Mouse (Mus musculus): Measurements from ENCODE around the gene Rfpl4.

DNA sequence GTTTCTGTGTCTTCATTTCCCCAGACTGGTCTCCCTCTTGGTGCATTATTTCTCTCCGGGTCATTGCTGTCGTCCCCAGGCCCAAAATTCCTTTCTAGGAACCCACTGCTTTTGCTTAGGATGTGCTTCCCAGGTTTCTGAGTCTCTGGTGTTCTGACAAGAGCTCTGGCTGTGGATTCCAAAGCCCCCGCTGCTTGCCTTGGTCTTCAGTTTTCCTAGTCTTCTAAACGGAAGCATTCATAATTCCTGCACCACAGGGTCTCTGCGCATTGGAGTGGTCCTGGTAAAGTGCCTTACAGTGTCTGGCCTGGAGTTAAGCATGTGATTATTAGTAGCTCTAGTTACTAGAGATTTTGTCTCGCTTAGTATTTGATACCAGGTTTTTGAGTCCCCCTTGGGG, 35.9 kb downstream of the Rfpl4 start:
- no peak for TF ChIP-seq CTCF (IDR thresholded peaks at IDR 0.05; ENCODE audit: low read depth, low read length)
- TF ChIP-seq POLR2A (IDR thresholded peaks at IDR 0.05; ENCODE audit: insufficient read depth, low read length): no peak

Data from ES-Bruce4 (cell line).